Mouse (Mus musculus) telencephalon, adult 2 months (tissue): Measurements from ENCODE around the gene Hmga2.

Experiments
- DNase-seq: peaks from one replicate; pipeline ENCODE4 v3.0.0-alpha.2; 2011; ENCODE audit warnings: low read depth, low spot score

Gene Hmga2

GRCm38 (mm10) chr10:120473218-120473617, 3.1 kb downstream of the Hmga2 start:
- DNase-seq: no peak

- no peak for DNase-seq
Observed at GRCm38 (mm10) chr10:120472606-120473005, 3.7 kb downstream of the Hmga2 start.

GRCm38 (mm10) chr10:120465121-120465520, 11.1 kb downstream of the Hmga2 start:
- no peak for DNase-seq

GRCm38 (mm10) chr10:120461769-120462168, 14.5 kb downstream of the Hmga2 start:
- no peak for DNase-seq

- no peak for DNase-seq
Observed at GRCm38 (mm10) chr10:120461301-120461700, 15.0 kb downstream of the Hmga2 start.

GRCm38 (mm10) chr10:120458866-120459265, 17.4 kb downstream of the Hmga2 start:
- DNase-seq: no peak

GRCm38 (mm10) chr10:120449661-120450284, 26.5 kb downstream of the Hmga2 start:
- DNase-seq: no peak

- no peak for DNase-seq
Observed at GRCm38 (mm10) chr10:120446799-120447198, 29.5 kb downstream of the Hmga2 start.

GRCm38 (mm10) chr10:120446206-120446605, 30.1 kb downstream of the Hmga2 start:
- no peak for DNase-seq

- no peak for DNase-seq
Observed at GRCm38 (mm10) chr10:120444463-120445070, 31.7 kb downstream of the Hmga2 start.

- DNase-seq: no peak
Observed at GRCm38 (mm10) chr10:120443757-120444311, 32.4 kb downstream of the Hmga2 start.

- no peak for DNase-seq
Observed at GRCm38 (mm10) chr10:120441254-120441653, 35.0 kb downstream of the Hmga2 start.

GRCm38 (mm10) chr10:120434433-120434832, 41.8 kb downstream of the Hmga2 start:
- DNase-seq: no peak

- DNase-seq: no peak
Observed at GRCm38 (mm10) chr10:120433463-120433815, 42.8 kb downstream of the Hmga2 start.

GRCm38 (mm10) chr10:120432731-120433462, 43.4 kb downstream of the Hmga2 start:
- no peak for DNase-seq

GRCm38 (mm10) chr10:120432081-120432480, 44.2 kb downstream of the Hmga2 start:
- no peak for DNase-seq

- no peak for DNase-seq
Observed at GRCm38 (mm10) chr10:120431435-120431834, 44.8 kb downstream of the Hmga2 start.

- DNase-seq: no peak
Observed at GRCm38 (mm10) chr10:120430422-120430821, 45.8 kb downstream of the Hmga2 start.

GRCm38 (mm10) chr10:120429758-120430259, 46.5 kb downstream of the Hmga2 start:
- no peak for DNase-seq

GRCm38 (mm10) chr10:120429199-120429551, 47.1 kb downstream of the Hmga2 start:
- DNase-seq: no peak

- DNase-seq: peak; percentile 2
Observed at GRCm38 (mm10) chr10:120428430-120429198, 47.7 kb downstream of the Hmga2 start.
